Mouse (Mus musculus) gastrocnemius, postnatal 36 days (tissue): ENCODE results near the gene Gzma. TPM values are rescaled to one million over a fixed set of nuclear protein-coding genes. Genes with fewer than 3 reads are reported as not detected.

ENCODE experiments used
- DNase-seq, 2 experiments: peaks; one replicate each; pipeline ENCODE4 v3.0.0; 2022
- intact Hi-C: fragments of 180-260 bp; cut with DNase I; formaldehyde crosslinking; loops from one replicate; pipeline ENCODE4 v1.15.1; 2025
- long read RNA-seq, 2 experiments: library from polyadenylated mRNA; stranded (forward); transcript quantifications; one replicate each; pipeline ENCODE4 v2.0.0; 2021
- total RNA-seq, 2 experiments: library from RNA; stranded (reverse); gene quantifications; 2 replicates each; pipeline ENCODE4 v1.2.3; 2021

Gzma gene
- total RNA-seq: under 1 TPM in 1 of 2 experiments, not detected in 1; 0.61 TPM
- long read RNA-seq, experiment 1: 0 reads
- long read RNA-seq, experiment 2, partial matches to known transcripts: 1 of 2 reads
- long read RNA-seq, experiment 2, other reads (novel, unspliced or antisense): 0 of 2 reads

- intact Hi-C loops: no loop called here
- DNase-seq: no peak
Observed at GRCm38 (mm10) chr13:113100879-113101278, at the start of gene Gzma. Gene Gzma (minus strand): TSS chr13:113100981.

GRCm38 (mm10) chr13:113139597-113139996 is 38.8 kb upstream of the Gzma start:
- DNase-seq: no peak
- intact Hi-C loops: no loop called here

GRCm38 (mm10) chr13:113129974-113130373 is 29.2 kb upstream of the Gzma start:
- intact Hi-C loops: no loop called here
- DNase-seq: no peak

GRCm38 (mm10) chr13:113121326-113121725 is 20.5 kb upstream of the Gzma start:
- intact Hi-C loops: no loop called here
- DNase-seq: no peak

- no peak for DNase-seq
- intact Hi-C loops: no loop called here
Observed at GRCm38 (mm10) chr13:113120324-113121237, 19.8 kb upstream of the Gzma start.

- intact Hi-C loops: no loop called here
- no peak for DNase-seq
Observed at GRCm38 (mm10) chr13:113118977-113119376, 18.2 kb upstream of the Gzma start.

GRCm38 (mm10) chr13:113104759-113105158 is 4.0 kb upstream of the Gzma start:
- DNase-seq: no peak
- intact Hi-C loops: no loop called here

- intact Hi-C loops: no loop called here
- DNase-seq: no peak
Observed at GRCm38 (mm10) chr13:113101804-113102203, 1.0 kb upstream of the Gzma start.

GRCm38 (mm10) chr13:113098406-113098805 is 2.4 kb downstream of the Gzma start:
- intact Hi-C loops: no loop called here
- DNase-seq: no peak

GRCm38 (mm10) chr13:113097011-113097410 is 3.8 kb downstream of the Gzma start:
- intact Hi-C loops: no loop called here
- DNase-seq: no peak

- intact Hi-C loops: no loop called here
- no peak for DNase-seq
Observed at GRCm38 (mm10) chr13:113094618-113095017, 6.2 kb downstream of the Gzma start.

GRCm38 (mm10) chr13:113090489-113090888 is 10.3 kb downstream of the Gzma start:
- no peak for DNase-seq
- intact Hi-C loops: no loop called here

- DNase-seq: no peak
- intact Hi-C loops: no loop called here
Observed at GRCm38 (mm10) chr13:113087226-113088017, 13.4 kb downstream of the Gzma start.

GRCm38 (mm10) chr13:113084732-113085131 is 16.0 kb downstream of the Gzma start:
- DNase-seq: no peak

GRCm38 (mm10) chr13:113082101-113082500 is 18.7 kb downstream of the Gzma start:
- intact Hi-C loops: no loop called here
- no peak for DNase-seq

More at GRCm38 (mm10) chr13:113084732-113085131, 16.0 kb downstream of the Gzma start:
- intact Hi-C loops: no loop called here

- no peak for DNase-seq
- intact Hi-C loops: no loop called here
Observed at GRCm38 (mm10) chr13:113079021-113079420, 21.8 kb downstream of the Gzma start.

- DNase-seq: no peak
- intact Hi-C loops: no loop called here
Observed at GRCm38 (mm10) chr13:113064542-113064941, 36.2 kb downstream of the Gzma start.

- no peak for DNase-seq
- intact Hi-C loops: no loop called here
Observed at GRCm38 (mm10) chr13:113061746-113062145, 39.0 kb downstream of the Gzma start.

GRCm38 (mm10) chr13:113055826-113056225 is 45.0 kb downstream of the Gzma start:
- DNase-seq: no peak
- intact Hi-C loops: no loop called here

- intact Hi-C loops: no loop called here
- no peak for DNase-seq
Observed at GRCm38 (mm10) chr13:113054230-113054629, 46.6 kb downstream of the Gzma start.

GRCm38 (mm10) chr13:113047647-113048046 is 53.1 kb downstream of the Gzma start:
- intact Hi-C loops: loop anchor here (5.0 to 10.0 kb wide), 2 partner anchors 215 to 567 kb away; partner anchors contain the start of gene Snx18
- no peak for DNase-seq
